Mouse (Mus musculus) embryo, embryonic 10 days (tissue): ENCODE results near the gene Plxna4.

Source experiments
- DNase-seq: peaks from one replicate; pipeline ENCODE4 v3.0.0-alpha.2; 2015; ENCODE audit warnings: low spot score

Gene Plxna4

DNA sequence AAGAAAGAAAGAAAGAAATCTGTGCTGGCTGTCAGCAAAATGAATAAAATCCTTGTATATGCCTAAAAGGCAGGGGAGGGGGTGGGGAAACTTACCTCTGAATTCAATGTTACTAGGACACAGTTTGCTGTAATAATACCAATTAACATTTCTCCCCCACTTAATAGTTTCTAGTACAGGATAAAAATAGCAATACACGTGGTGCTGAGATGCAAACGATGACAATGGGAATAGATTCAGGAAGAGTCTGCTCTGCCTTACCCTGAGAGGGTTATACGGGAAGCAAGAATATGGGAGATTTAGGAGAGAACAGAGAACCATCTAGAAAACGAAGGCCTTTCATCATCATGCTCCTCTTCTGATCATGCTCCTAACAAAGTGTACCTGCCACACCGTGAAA is 115.9 kb downstream of the Plxna4 start:
- no peak for DNase-seq

DNA sequence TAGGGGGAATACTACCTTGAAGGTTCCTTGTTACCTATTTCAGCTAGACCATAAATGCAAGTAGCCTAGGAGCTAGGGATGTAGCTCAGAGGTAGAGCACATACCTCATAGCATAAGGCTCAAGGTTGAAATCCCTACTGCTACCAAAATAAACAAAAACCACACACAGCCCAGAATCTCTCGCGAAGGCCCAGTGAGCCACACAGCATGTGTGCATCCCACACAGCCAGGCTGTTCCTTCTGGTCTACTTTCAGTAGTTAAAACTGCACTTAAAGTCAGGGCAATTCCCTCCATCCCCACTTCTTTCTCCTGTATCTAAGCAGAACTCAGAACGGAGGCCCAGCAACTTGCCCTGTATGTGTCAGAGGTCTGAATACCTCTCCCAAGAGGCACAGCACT is 116.4 kb downstream of the Plxna4 start:
- DNase-seq: no peak

DNA sequence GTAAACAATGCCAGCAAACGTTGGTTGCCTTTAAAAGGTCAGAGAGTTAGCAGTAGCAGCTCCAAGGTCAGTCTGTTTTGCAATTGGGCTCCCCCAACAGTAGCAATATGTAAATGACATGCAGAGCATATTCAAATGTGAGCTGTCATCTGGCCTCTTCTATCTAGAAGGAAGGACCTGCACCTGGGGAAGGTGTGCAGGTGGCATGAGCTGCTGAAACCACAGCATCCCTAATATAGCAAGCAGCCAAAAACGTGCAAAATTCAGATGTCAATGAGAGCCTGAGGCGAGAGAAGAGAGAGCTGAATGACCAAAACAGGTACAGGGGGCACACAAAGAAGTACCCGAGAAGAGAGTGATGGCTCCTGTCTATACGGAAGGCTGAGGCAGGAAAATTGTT is 118.8 kb downstream of the Plxna4 start:
- no peak for DNase-seq

DNA sequence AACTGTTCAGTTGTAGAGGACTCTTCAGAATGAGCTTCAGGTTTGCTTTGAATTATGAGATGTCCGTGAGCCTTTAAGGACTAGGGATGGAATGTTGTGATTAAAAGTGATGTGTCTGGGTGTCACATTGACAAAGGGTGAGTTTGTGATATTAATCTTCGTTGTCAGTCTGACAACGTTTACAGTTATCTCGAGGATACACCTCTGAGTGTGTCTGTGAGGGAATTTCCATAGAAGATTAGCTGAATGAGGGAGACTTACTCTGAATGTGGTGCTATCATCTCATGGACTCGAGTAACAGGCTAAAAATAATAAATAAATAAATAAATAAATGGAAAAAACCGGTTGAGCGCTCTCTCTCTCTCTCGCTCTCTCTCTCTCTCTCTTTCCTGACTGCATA is 122.9 kb downstream of the Plxna4 start:
- DNase-seq: no peak

DNA sequence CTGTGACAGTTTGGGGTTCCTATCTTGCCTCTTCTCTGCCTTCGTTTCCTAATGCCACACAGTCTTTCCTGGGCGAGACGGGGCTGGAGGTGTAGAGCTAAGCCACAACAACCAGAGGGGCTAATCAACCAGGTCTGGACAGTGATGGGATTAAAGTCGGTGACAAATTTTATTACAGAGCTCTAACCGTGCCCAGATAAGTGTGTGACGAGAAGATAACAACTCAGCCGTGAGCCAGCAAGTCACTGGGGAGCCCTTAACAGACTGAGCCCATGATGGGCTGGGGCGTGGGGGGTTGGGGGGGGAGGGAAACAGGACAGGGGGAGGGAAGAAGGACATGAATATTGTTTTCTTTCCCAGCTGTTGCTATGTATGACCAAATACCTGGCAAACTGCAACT is 123.4 kb downstream of the Plxna4 start:
- no peak for DNase-seq

DNA sequence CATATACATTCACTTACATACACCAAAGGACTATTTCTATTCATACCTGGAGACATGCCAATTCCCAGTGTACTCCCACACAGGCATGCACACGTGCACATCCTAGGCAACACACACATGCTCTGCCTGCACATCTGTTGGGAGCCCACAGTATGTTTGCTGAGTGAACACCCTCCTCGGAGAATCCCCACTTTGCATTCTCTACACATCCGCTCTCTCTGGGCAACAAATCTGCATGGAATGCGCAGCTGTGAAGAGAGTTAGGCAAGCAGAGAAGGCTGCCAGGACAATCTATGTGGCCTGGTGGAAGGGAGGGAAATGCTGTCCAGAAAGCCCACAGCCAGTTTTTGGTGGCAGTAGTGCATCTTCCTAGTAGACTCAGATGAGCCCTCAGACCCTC is 123.9 kb downstream of the Plxna4 start:
- DNase-seq: no peak

DNA sequence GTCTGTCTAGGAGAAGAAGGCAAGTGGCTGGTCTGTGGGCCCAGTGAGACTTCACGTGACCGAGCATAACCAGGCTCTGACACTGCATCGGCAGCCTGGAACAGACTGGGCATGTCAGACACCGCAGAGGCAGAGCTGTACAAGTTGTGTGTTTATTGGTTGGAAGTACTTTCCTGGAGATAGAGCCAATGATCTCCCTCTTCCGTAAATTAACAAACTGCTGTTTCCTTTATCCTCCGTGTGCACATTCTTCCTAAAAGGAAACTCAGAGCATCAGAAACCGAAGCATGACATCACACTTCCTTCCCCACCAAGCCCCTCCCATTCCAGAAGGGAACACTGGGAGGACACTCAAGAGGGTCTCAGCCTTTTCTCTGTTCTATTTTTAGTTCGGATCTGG is 127.6 kb downstream of the Plxna4 start:
- no peak for DNase-seq

DNA sequence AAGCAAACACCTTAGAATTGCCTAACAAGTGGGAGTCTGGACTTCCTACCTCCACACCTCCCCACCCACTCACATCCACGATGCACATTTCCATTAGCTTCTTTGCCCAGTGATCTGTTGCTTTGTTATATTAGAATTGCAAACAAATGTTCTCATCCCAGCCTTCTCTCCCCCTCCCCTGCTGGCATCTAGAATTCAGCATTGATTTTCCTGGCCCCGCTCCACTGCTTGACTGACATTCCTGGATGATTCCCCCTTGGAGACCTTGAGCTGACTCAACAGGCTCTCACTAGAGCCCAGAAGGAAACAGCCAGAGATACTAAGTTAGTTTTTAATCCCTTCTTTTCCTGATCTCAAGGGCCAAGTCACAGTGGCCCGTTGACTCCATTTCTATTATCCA is 131.4 kb downstream of the Plxna4 start:
- no peak for DNase-seq

DNA sequence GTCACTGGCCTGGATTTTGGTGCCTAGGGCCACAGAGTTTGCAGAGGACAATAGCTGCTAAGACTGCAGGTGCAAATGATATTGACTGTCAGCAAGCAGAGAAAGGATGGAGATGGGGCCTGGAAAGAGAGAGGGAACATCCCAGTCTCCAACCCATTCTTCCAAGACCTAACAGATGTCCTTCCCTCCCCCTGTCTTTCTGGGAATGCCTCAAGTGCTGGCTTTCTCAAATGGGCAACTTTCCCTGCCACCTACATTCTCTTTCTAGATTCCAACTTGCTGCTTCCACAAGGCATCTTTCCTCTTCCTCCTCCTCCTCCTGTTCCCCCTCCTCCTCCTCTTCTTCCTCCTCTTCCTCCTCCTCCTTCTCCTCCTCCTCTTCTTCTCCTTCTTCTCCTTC is 136.1 kb downstream of the Plxna4 start:
- DNase-seq: no peak

DNA sequence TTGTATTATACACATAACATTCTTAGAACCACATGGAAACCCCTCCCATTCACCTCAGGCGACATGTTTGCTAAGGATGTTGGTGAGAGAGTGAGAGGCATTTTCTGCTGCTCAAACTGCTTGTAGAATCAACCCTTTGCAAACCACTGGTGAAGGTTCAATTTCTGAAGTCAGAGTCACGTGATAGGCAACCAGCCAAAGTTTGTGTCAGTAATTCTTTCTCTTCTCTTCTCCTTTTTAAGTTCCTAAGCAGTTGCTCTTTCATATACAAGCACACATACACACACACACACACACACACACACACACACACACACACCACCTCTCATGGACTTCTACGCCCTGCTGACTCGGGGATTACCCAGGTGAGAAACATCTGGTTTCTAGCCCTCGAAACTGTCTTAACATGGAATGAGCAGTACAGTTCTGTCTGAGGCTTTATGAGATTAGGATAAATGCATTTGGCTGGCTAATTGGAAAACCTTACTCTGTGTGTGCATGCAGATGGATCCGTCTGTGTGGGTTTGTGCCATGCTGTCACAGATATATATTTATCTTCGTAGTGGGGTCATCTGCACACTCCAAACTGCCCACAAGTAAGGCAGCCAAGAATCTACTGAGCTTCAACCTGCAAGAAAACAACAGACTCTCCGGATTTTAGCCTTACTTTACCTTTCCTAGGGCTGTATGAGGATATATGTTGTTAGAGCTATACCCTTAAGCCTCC is 138.6 kb downstream of the Plxna4 start:
- DNase-seq: no peak

DNA sequence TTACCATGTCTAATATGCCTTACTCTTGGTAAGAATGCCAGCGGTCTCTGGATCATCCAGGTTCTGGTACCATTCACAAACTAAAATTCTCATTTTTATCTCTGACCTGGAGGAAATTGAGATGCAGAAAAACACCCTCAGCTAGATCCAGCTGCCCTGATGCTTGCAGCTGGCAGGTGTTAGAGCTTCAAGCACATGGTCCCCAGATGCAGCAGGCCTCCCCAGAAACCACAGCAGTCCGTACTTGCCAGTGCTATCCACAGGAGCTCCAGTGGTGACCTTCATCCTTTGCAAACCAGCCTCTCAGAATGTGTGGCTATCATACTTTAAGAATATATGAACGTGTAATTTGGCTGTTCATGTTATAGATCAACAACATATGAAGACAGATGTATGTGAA is 139.2 kb downstream of the Plxna4 start:
- no peak for DNase-seq

DNA sequence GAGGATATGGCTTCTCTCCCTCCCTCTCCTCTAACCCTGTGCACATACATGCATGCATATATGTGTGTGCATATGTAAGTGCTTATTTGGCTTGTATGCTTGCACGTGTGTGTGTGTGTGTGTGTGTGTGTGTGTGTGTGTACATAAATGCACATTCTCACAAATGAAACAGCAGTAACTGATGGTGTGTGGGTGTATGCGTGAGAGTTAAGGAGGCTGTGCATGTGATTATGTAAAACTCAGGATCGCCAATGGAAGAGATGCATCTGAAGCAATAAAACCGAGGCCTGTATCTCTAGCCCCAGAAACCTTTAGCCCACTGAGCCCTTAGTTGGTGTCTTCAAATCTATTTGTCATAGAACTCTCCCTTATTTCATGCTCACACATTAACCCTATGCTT is 141.7 kb downstream of the Plxna4 start:
- no peak for DNase-seq

DNA sequence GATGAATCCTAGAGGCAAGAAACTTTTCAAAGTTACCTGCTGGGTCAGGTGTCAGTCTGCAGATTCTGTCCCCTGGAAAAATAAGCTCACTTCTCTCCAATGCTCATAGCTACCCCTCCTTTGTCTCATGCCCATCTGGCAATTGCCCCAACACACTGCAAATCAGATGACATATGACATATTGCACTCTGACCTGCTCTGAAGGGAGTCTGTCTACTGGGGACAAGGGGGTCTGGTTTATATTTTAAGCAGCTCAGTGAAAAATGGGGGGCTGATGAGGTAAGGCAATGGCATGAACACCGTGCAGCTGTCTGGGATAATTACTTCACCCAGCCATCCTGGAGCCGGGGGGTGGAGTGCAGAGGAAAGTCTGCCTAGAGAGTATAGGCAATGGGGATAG is 142.7 kb downstream of the Plxna4 start:
- DNase-seq: peak; percentile 23

DNA sequence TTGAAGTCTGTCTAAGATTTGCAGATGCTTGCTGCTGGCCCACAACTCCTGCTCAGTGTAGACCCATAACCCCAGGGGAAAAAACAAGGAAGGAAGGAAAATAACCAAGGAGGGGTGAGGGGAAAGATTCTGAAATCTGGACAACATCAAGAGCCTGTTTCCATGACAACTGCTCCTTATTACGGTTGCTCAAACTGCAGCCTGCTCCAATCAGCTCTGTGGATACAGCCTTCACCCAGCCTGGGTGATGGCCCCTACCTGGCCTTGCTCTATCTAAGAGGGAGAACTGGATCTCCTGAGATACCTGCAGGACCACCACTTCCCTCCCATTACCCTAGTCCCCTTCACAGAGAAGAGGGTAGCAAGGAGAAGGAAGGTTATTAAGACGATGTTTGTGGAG is 143.6 kb downstream of the Plxna4 start:
- DNase-seq: peak; percentile 37

DNA sequence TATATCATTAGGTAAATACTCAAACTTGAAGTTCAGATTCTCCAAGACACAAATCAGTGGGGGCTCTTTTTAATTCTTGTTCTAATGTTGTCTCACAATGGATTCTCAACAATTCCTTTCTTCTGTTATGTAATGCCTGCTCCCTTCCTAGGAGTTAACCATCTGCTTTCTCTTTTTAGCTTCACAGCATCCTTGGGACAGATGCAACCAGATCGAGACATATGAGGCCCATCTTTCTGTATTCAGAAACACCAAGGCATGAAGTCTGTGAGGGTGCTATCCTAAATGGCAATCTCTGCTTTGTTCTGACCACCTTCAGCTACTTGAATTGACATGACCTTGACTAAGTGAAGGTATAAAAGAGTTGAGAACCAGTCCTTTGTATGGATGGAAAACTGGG is 144.3 kb downstream of the Plxna4 start:
- DNase-seq: no peak

DNA sequence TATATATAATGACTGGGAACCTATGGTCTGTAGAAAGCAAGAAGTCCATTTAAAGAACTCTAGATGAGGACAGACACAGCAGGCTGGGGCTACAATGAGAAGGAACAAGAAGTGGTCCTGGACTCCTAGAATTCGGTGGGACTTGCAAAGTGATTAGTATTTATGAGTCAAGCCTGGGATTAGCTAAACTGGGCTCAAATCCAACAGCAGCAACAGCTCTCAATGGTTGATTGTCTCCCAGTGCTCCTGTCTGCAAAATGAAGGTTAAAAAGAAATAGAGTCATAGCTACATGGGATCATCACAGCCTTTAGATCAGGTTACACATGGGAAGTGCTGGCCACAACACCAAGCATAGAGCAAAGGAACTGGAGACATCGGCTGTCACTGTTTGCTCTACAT is 148.6 kb downstream of the Plxna4 start:
- DNase-seq: no peak

DNA sequence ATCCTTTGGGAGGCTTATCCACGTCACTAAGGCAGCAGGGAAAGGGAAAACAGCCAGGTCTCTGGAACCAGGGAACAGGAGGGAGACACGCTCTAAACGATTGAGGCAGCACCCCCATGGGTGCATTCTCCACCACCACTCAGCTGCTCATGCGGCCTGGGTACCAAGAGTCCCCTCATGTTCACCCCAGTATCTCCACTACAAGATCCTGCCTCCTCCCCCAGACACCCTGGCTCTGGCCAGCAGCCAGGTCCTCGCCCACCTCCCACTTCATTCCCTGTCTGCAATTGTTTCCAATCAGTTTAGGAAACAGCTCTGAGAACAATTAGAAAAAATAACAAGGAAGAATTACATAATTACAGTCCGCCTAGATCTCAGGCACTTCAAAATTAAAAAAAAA is 150.8 kb downstream of the Plxna4 start:
- DNase-seq: no peak

DNA sequence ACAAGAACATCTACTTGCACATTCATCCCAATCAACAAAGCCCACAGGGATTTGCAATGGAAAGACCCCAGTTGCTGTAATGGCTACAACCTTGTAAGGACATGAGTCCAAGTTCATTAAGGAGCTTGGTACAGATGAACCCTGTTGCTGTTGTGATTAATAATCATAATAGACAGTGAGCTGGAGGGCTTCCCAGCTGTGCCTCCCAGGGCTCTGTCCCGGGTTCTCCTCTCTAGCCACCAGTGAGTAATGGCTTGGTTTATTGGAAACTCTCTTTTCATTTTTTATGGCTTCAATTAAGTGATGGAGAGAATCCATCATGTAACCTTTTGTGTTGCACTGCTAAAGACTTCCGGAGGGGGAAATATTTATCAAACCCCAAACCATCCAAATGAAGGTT is 164.9 kb downstream of the Plxna4 start:
- DNase-seq: no peak

DNA sequence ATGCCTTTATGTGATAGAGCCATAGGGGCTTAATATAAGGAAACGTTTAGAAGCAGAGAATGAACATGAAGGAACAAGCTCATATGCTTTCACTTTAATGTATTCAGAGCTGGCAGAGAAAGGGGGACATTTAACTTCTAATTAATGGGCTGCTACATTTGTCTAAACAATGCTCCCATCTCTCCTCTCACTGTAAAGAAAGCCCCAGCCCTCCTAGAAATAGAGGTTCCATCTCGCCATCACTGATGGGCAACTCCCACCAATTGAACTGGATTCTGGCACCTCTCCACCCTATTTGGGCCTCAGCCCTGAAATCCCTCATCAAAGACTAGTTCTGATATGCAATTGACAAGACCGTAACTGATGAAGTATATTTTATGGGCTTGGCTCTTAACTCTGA is 167.4 kb downstream of the Plxna4 start:
- no peak for DNase-seq

DNA sequence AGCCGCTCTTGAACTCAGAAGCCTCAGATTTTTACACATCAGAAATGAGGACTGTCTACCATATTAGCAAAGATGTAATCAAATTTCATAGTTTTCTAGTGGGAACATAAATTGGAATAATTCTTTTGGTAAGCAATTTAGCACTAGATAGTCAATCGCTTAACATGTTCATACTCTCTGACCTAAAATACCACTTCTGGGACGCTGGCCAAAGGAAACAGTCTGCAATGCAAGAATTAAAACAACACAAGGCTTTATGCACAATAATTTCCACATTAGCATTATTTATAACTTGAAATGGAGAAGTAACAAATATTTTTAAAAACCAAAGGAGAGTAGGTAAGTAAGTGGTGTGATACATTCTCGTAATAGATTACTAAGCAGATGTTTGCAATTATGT is 170.6 kb downstream of the Plxna4 start:
- DNase-seq: no peak

DNA sequence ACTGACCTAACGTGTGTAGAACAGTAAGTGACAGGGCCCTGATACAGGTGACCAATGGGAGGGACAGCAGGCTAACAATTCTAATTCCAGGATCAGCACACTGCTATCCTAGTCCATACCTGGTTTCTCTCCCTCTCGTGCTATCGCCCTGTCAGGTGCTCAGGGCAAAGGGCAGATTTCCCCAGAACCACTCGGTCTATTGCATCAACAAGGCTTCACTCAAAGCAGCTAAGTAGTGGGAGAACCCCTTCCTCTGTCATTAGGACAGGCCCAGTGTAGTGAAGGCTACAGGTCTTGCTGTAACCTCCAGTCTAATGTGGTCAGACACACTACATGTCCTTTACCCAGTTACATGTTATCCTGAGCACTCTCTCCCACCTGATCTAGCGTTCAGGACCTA is 176.7 kb downstream of the Plxna4 start:
- DNase-seq: no peak

DNA sequence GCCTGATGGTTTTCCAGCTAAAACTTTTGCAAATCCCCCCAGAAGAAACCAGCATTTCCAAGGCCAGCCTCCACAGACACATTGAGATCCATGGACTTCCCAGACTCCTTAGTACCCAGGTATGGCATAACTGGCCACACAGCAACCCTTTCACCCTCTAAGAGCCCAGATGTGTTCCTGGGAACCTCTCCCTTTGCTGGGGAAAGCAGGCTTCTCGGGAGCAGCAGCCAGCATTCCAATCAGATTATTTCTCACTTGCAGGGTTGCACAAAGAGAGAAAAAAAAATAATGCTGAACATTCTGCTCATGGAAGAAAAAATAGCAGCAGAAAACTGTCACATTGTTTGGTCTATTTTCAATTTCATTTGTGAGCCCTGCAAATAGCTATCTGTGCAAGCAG is 178.4 kb downstream of the Plxna4 start:
- DNase-seq: no peak

DNA sequence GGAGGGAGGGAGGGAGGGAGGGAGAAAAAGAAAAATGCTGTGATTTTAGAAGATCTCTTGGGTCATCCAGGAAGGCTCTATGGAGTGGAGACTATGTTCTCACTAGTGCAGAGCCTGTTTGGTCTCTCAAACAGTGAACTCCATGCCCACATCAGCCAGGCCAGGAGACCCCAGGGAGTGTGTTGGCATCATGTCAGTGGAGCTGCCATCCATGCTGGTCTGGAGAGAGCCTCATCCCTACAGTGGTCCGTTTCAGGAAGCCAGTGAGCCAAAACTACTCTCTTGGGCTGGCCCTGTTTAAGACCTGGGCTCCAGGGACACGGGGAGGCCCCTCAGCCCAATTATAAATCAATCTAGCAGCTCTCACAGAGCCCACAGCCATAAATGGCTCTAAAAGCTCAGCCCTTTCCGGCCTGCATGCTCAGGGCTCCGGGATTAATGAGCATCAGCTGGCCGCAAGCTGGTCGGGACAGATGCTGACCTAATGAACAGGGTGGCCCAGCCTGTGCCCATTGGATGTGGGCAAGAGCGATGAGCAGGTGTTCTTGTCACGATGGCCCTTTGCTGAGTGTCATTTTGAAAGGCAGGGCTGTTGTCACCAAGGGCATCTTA is 180.3 kb downstream of the Plxna4 start:
- peak; percentile 68 for DNase-seq
